Mouse (Mus musculus): ENCODE results near the gene Rxfp3. TPM values are rescaled to one million over a fixed set of nuclear protein-coding genes. Genes with fewer than 3 reads are reported as not detected.

Rxfp3 gene
- total RNA-seq, 1 experiment: 0.13 TPM

GRCm38 (mm10) chr15:11065528-11066171 is 27.9 kb upstream of the Rxfp3 start:
- Histone ChIP-seq H3K27ac (ENCODE audit: insufficient read depth, low read depth, low read length, poor library complexity, severe bottlenecking) (no peak overlapping the region), H3K9ac (ENCODE audit: insufficient read depth, low read depth, low read length, poor library complexity, severe bottlenecking) (no peak overlapping the region)

GRCm38 (mm10) chr15:11064558-11065411 is 27.0 kb upstream of the Rxfp3 start, which contains the start of gene Adamts12:
Gene Adamts12 (plus strand): TSS chr15:11064790.
- no peak for TF ChIP-seq HCFC1 (IDR thresholded peaks at IDR 0.05; ENCODE audit: borderline replicate concordance, insufficient read depth, low read length)
- no peak for TF ChIP-seq ZNF384 (IDR thresholded peaks at IDR 0.05; ENCODE audit: low read depth, low read length)
- no peak for TF ChIP-seq MAFK (IDR thresholded peaks at IDR 0.05; ENCODE audit: insufficient read depth, low read depth, low read length)
- TF ChIP-seq CHD2 (IDR thresholded peaks at IDR 0.05; ENCODE audit: low read depth, low read length): no peak
- no peak for TF ChIP-seq ZC3H11A (IDR thresholded peaks at IDR 0.05; ENCODE audit: borderline replicate concordance, low read depth, low read length)
- DNase-seq (ENCODE audit: low read depth, low spot score): no peak
- Histone ChIP-seq H3K4me3 (ENCODE audit: insufficient read depth in 1 of 2, low read depth in 1 of 2, low read length in 2 of 2, poor library complexity in 1 of 2, severe bottlenecking in 1 of 2) (no peak within 1 kb of the TSS; a peak in 1 of 4 replicates), H3K4me1 (ENCODE audit: control insufficient read depth in 2 of 2, insufficient read depth in 2 of 2, low read length in 2 of 2, poor library complexity in 1 of 2) (peaks cover 0 to 5% of the 10 kb centered on the region in 2 experiments; a peak in 1 of 4 replicates), H3K36me3 (ENCODE audit: control insufficient read depth, insufficient read depth, low read length, poor library complexity, severe bottlenecking) (no peaks in the 10 kb centered on the region), H3K27ac (ENCODE audit: insufficient read depth, low read depth, low read length, poor library complexity, severe bottlenecking) (no peak within 1 kb of the TSS), H3K9me3 (ENCODE audit: control insufficient read depth, insufficient read depth, low read depth, low read length) (no peaks in the 10 kb centered on the region), H3K9ac (ENCODE audit: insufficient read depth, low read depth, low read length, poor library complexity, severe bottlenecking) (no peak within 1 kb of the TSS)
- in situ Hi-C loops (cut with MboI; ENCODE audit: low sequenced_read_pairs in 2 of 2, unreplicated experiment in 2 of 2): no loop called here

More at GRCm38 (mm10) chr15:11065528-11066171, 27.9 kb upstream of the Rxfp3 start:
- Histone ChIP-seq H3K36me3 (ENCODE audit: control insufficient read depth, insufficient read depth, low read length, poor library complexity, severe bottlenecking) (no peaks in the 10 kb centered on the region), H3K4me1 (ENCODE audit: control insufficient read depth in 2 of 2, insufficient read depth in 2 of 2, low read length in 2 of 2, poor library complexity in 1 of 2) (peaks cover 0 to 5% of the 10 kb centered on the region in 2 experiments; a peak in 1 of 4 replicates), H3K9me3 (ENCODE audit: control insufficient read depth, insufficient read depth, low read depth, low read length) (no peaks in the 10 kb centered on the region), H3K4me3 (ENCODE audit: insufficient read depth in 1 of 2, low read depth in 1 of 2, low read length in 2 of 2, poor library complexity in 1 of 2, severe bottlenecking in 1 of 2) (no peak overlapping the region)
- TF ChIP-seq CHD2 (IDR thresholded peaks at IDR 0.05; ENCODE audit: low read depth, low read length) (no peak), ZNF384 (IDR thresholded peaks at IDR 0.05; ENCODE audit: low read depth, low read length) (no peak), HCFC1 (IDR thresholded peaks at IDR 0.05; ENCODE audit: borderline replicate concordance, insufficient read depth, low read length) (no peak), ZC3H11A (IDR thresholded peaks at IDR 0.05; ENCODE audit: borderline replicate concordance, low read depth, low read length) (no peak), MAFK (IDR thresholded peaks at IDR 0.05; ENCODE audit: insufficient read depth, low read depth, low read length) (no peak)
- no peak for DNase-seq (ENCODE audit: low read depth, low spot score)
- in situ Hi-C loops (cut with MboI; ENCODE audit: low sequenced_read_pairs in 2 of 2, unreplicated experiment in 2 of 2): no loop called here

DNA sequence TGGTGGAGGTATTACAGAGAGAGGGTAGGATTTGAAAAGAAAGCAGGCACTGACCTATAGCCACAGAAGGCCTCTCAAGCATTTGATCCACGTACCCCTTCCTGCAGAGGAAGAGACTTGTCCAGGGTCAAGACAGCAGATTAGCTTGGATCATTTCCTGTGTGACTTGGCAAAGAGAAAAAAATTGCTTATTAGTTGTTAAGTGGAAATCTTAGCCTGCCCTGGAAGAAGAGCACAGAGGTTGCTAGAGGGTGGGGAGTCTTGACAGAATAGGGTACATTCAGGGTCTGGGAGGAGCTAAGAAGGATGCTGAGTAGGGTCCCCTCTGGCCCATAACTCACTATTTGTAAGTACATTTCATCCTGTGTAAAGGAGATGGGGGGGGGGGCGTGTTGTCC is 26.4 kb upstream of the Rxfp3 start:
- Histone ChIP-seq H3K9me3 (ENCODE audit: control insufficient read depth, insufficient read depth, low read depth, low read length) (no peaks in the 10 kb centered on the region), H3K9ac (ENCODE audit: insufficient read depth, low read depth, low read length, poor library complexity, severe bottlenecking) (no peak overlapping the region), H3K4me1 (ENCODE audit: control insufficient read depth in 2 of 2, insufficient read depth in 2 of 2, low read length in 2 of 2, poor library complexity in 1 of 2) (peaks cover 0 to 5% of the 10 kb centered on the region in 2 experiments; a peak in 1 of 4 replicates), H3K27ac (ENCODE audit: insufficient read depth, low read depth, low read length, poor library complexity, severe bottlenecking) (no peak overlapping the region), H3K36me3 (ENCODE audit: control insufficient read depth, insufficient read depth, low read length, poor library complexity, severe bottlenecking) (no peaks in the 10 kb centered on the region), H3K4me3 (ENCODE audit: insufficient read depth in 1 of 2, low read depth in 1 of 2, low read length in 2 of 2, poor library complexity in 1 of 2, severe bottlenecking in 1 of 2) (no peak overlapping the region)
- no peak for DNase-seq (ENCODE audit: low read depth, low spot score)
- in situ Hi-C loops (cut with MboI; ENCODE audit: low sequenced_read_pairs in 2 of 2, unreplicated experiment in 2 of 2): no loop called here
- TF ChIP-seq HCFC1 (IDR thresholded peaks at IDR 0.05; ENCODE audit: borderline replicate concordance, insufficient read depth, low read length) (no peak), ZC3H11A (IDR thresholded peaks at IDR 0.05; ENCODE audit: borderline replicate concordance, low read depth, low read length) (no peak), CHD2 (IDR thresholded peaks at IDR 0.05; ENCODE audit: low read depth, low read length) (no peak), ZNF384 (IDR thresholded peaks at IDR 0.05; ENCODE audit: low read depth, low read length) (no peak), MAFK (IDR thresholded peaks at IDR 0.05; ENCODE audit: insufficient read depth, low read depth, low read length) (no peak)

DNA sequence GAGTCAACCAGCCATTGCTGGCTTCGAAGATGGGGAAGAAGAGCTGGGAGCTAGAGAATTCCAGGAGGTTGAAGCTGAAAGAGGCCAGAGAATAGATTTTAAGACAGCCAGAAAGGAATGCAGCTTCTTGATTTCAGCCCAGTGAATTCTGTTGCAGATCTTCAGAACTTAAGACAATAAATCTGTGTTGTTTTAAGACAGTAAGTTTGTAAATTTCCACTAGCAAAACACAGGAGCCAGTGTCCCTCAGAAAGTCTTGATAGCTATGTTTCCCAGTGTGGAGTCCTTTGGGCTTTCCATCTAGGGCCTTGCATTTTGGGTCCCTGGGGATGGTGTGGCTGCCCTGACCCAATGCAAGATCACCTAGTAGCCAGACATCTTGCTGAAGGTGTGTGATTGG is 25.1 kb upstream of the Rxfp3 start:
- no peak overlapping the region for H3K9ac ChIP-seq (ENCODE audit: insufficient read depth, low read depth, low read length, poor library complexity, severe bottlenecking)
- H3K27ac ChIP-seq (ENCODE audit: insufficient read depth, low read depth, low read length, poor library complexity, severe bottlenecking): no peak overlapping the region
- H3K36me3 ChIP-seq (ENCODE audit: control insufficient read depth, insufficient read depth, low read length, poor library complexity, severe bottlenecking): no peaks in the 10 kb centered on the region
- no peak overlapping the region for H3K4me3 ChIP-seq (ENCODE audit: insufficient read depth in 1 of 2, low read depth in 1 of 2, low read length in 2 of 2, poor library complexity in 1 of 2, severe bottlenecking in 1 of 2)
- TF ChIP-seq CHD2 (IDR thresholded peaks at IDR 0.05; ENCODE audit: low read depth, low read length): no peak
- no peak for DNase-seq (ENCODE audit: low read depth, low spot score)
- in situ Hi-C loops (cut with MboI; ENCODE audit: low sequenced_read_pairs in 2 of 2, unreplicated experiment in 2 of 2): no loop called here
- H3K4me1 ChIP-seq (ENCODE audit: control insufficient read depth in 2 of 2, insufficient read depth in 2 of 2, low read length in 2 of 2, poor library complexity in 1 of 2): peaks cover 0 to 5% of the 10 kb centered on the region in 2 experiments; a peak in 1 of 4 replicates
- no peaks in the 10 kb centered on the region for H3K9me3 ChIP-seq (ENCODE audit: control insufficient read depth, insufficient read depth, low read depth, low read length)
